Mouse (Mus musculus) hematopoietic stem cell, adult 5-6 weeks (primary cell): ENCODE measurements around the gene Fkbp2. TPM values are rescaled to one million over a fixed set of nuclear protein-coding genes. Genes with fewer than 3 reads are reported as not detected.
A peak's percentile ranks its signal among the peaks of the same experiment; 100 is the strongest.
"Not testable (repeated sequence)": the region's sequence is repeated elsewhere in the genome, so short reads cannot be mapped to it uniquely, and the experiment has no call there.

Source experiments
- ATAC-seq, 2 experiments: fragments of 125-278 bp in 1 of 2; replicated peaks in 1 of 2; 2 replicates each; pipeline ENCODE4 v1.8.0; 2016 to 2017; ENCODE audit warnings: inconsistent platforms in 2 of 2, mild to moderate bottlenecking in 2 of 2, moderate number of reproducible peaks in 2 of 2, low read depth in 1 of 2, moderate TSS enrichment in 1 of 2; ENCODE audit not compliant: low FRiP score in 2 of 2, poor library complexity in 2 of 2, severe bottlenecking in 2 of 2, insufficient read depth in 1 of 2, low TSS enrichment in 1 of 2
- total RNA-seq: library from RNA; stranded (forward); fragments of 172-1452, 232-1000 nt; gene quantifications from 2 replicates; pipeline ENCODE4 v1.2.3, GENCODE M21; 2017

Fkbp2 gene
- total RNA-seq, 1 experiment from 2014 or later: 99.5 TPM

- ATAC-seq: no peak
Measured at GRCm38 (mm10) chr19:6993011-6993770, 12.9 kb upstream of the Fkbp2 start.

- ATAC-seq: peak; percentile 96 to 97
Measured at GRCm38 (mm10) chr19:6992011-6992858, 11.9 kb upstream of the Fkbp2 start, which contains the start of gene Dnajc4. TSS of gene Dnajc4 (minus strand) at chr19:6992572.

GRCm38 (mm10) chr19:6991166-6991565 lies 10.9 kb upstream of the Fkbp2 start:
- not testable (repeated sequence) for ATAC-seq

- no peak for ATAC-seq
Measured at GRCm38 (mm10) chr19:6990712-6991111, 10.4 kb upstream of the Fkbp2 start.

GRCm38 (mm10) chr19:6989251-6989650 lies 8.9 kb upstream of the Fkbp2 start:
- ATAC-seq: no peak

GRCm38 (mm10) chr19:6987904-6988285 lies 7.6 kb upstream of the Fkbp2 start:
- ATAC-seq: no peak

GRCm38 (mm10) chr19:6987061-6987903 lies 7.0 kb upstream of the Fkbp2 start, which contains the start of gene Vegfb:
TSS of gene Vegfb (minus strand) at chr19:6987651.
- ATAC-seq: peak in 1 of 2 experiments; percentile 49; a peak in 2 of 4 replicates

- no peak; a peak in 1 of 4 replicates for ATAC-seq
Measured at GRCm38 (mm10) chr19:6985951-6986708, 5.8 kb upstream of the Fkbp2 start.

GRCm38 (mm10) chr19:6985300-6985699 lies 5.0 kb upstream of the Fkbp2 start:
- no peak for ATAC-seq

GRCm38 (mm10) chr19:6983621-6984020 lies 3.3 kb upstream of the Fkbp2 start:
- ATAC-seq: no peak

- ATAC-seq: no peak
Measured at GRCm38 (mm10) chr19:6981465-6981864, 1.2 kb upstream of the Fkbp2 start.

- peak; percentile 87 to 90 for ATAC-seq
Measured at GRCm38 (mm10) chr19:6979486-6980380, 568 bp downstream of the Fkbp2 start.

GRCm38 (mm10) chr19:6979001-6979479 lies 1.3 kb downstream of the Fkbp2 start:
- no peak for ATAC-seq

GRCm38 (mm10) chr19:6978639-6978974 lies 1.7 kb downstream of the Fkbp2 start:
- no peak for ATAC-seq

- no peak for ATAC-seq
Measured at GRCm38 (mm10) chr19:6977759-6978638, 2.3 kb downstream of the Fkbp2 start.
